Mouse (Mus musculus) testis, adult 2 months (tissue): Measurements from ENCODE around the gene Gm28036.

Experiments
- CTCF ChIP-seq: fragments of 200-500 bp; IDR thresholded peaks from 2 replicates; pipeline ENCODE4 v1.5.1; 2012; ENCODE audit warnings: low read depth, mild to moderate bottlenecking, inconsistent platforms, low read length, moderate library complexity; ENCODE audit not compliant: control insufficient read depth, insufficient read depth, insufficient replicate concordance
- POLR2A ChIP-seq: fragments of 200-500 bp; IDR thresholded peaks from 2 replicates; pipeline ENCODE4 v1.6.1; 2012; ENCODE audit warnings: low read depth, mild to moderate bottlenecking, inconsistent platforms, low read length, moderate library complexity; ENCODE audit not compliant: control insufficient read depth

- no peak for TF ChIP-seq CTCF
- TF ChIP-seq POLR2A, result no peak
Measured at GRCm38 (mm10) chr2:156145486-156146130, 18.7 kb upstream of the Gm28036 start.
